Mouse (Mus musculus) regulatory T cell (primary cell): ENCODE data around the gene Ddx39b.

ENCODE experiments used
- in situ Hi-C: fragments of 300-600 bp; cut with MboI, MseI; formaldehyde crosslinking; loops from one replicate; pipeline ENCODE4 v1.15.1; 2025; ENCODE audit warnings: high pct_unique_total_duplicates

Ddx39b gene

GRCm38 (mm10) chr17:35240384-35241304, 902 bp upstream of the Ddx39b start:
- in situ Hi-C loops, result no loop called here

GRCm38 (mm10) chr17:35242015-35242941, 732 bp downstream of the Ddx39b start:
- in situ Hi-C loops, result no loop called here

- in situ Hi-C loops, result no loop called here
Observed at GRCm38 (mm10) chr17:35243086-35243485, 1.5 kb downstream of the Ddx39b start.

GRCm38 (mm10) chr17:35244999-35245398, 3.5 kb downstream of the Ddx39b start:
- in situ Hi-C loops, result no loop called here

- in situ Hi-C loops, result no loop called here
Observed at GRCm38 (mm10) chr17:35245731-35246623, 4.4 kb downstream of the Ddx39b start.

GRCm38 (mm10) chr17:35247144-35247543, 5.6 kb downstream of the Ddx39b start:
- in situ Hi-C loops, result no loop called here

GRCm38 (mm10) chr17:35248986-35249385, 7.4 kb downstream of the Ddx39b start:
- in situ Hi-C loops, result no loop called here

- in situ Hi-C loops, result no loop called here
Observed at GRCm38 (mm10) chr17:35249451-35250197, 8.1 kb downstream of the Ddx39b start.

GRCm38 (mm10) chr17:35250348-35251120, 9.0 kb downstream of the Ddx39b start:
- in situ Hi-C loops, result no loop called here

GRCm38 (mm10) chr17:35251162-35251719, 9.7 kb downstream of the Ddx39b start:
- in situ Hi-C loops, result no loop called here

- in situ Hi-C loops, result no loop called here
Observed at GRCm38 (mm10) chr17:35251981-35252380, 10.4 kb downstream of the Ddx39b start.

- in situ Hi-C loops, result no loop called here
Observed at GRCm38 (mm10) chr17:35252619-35253292, 11.2 kb downstream of the Ddx39b start.

- in situ Hi-C loops, result no loop called here
Observed at GRCm38 (mm10) chr17:35253293-35254093, 11.9 kb downstream of the Ddx39b start.

- in situ Hi-C loops, result no loop called here
Observed at GRCm38 (mm10) chr17:35254241-35255098, 12.9 kb downstream of the Ddx39b start.

- in situ Hi-C loops, result no loop called here
Observed at GRCm38 (mm10) chr17:35255301-35255700, 13.8 kb downstream of the Ddx39b start.

GRCm38 (mm10) chr17:35255704-35256103, 14.2 kb downstream of the Ddx39b start:
- in situ Hi-C loops, result no loop called here

GRCm38 (mm10) chr17:35257378-35257777, 15.8 kb downstream of the Ddx39b start:
- in situ Hi-C loops, result no loop called here
